Mouse (Mus musculus) macrophage (primary cell): Measurements from ENCODE around the gene Col4a1. TPM values are rescaled to one million over a fixed set of nuclear protein-coding genes. Genes with fewer than 3 reads are reported as not detected.

Experiments used
- H3K27ac ChIP-seq: fragments of 350-480 bp; formaldehyde crosslinking; 2 replicates; pipeline ENCODE4 v1.9.0; 2021
- H3K36me3 ChIP-seq: fragments of 350-480 bp; formaldehyde crosslinking; 2 replicates; pipeline ENCODE4 v1.9.0; 2021; ENCODE audit errors: inconsistent target
- H3K4me3 ChIP-seq: fragments of 350-480 bp; formaldehyde crosslinking; 2 replicates; pipeline ENCODE4 v1.9.0; 2021; ENCODE audit errors: inconsistent target
- H3K79me2 ChIP-seq: fragments of 350-480 bp; formaldehyde crosslinking; 2 replicates; pipeline ENCODE4 v1.9.0; 2021; ENCODE audit errors: inconsistent target
- WGBS: methylation state at CpG from one replicate; pipeline ENCODE4 v1.1.7; 2026; ENCODE audit warnings: inconsistent platforms; ENCODE audit not compliant: missing documents; 5-methylcytosine and 5-hydroxymethylcytosine counted together
- polyA plus RNA-seq: library from polyadenylated mRNA; stranded (reverse); fragments of 250-400 nt; gene quantifications from 3 replicates; pipeline ENCODE4 v1.2.4, GENCODE M21; 2018; ENCODE audit warnings: inconsistent platforms

The Col4a1 gene
- polyA plus RNA-seq, 1 experiment from 2014 or later: 0.39 TPM

DNA sequence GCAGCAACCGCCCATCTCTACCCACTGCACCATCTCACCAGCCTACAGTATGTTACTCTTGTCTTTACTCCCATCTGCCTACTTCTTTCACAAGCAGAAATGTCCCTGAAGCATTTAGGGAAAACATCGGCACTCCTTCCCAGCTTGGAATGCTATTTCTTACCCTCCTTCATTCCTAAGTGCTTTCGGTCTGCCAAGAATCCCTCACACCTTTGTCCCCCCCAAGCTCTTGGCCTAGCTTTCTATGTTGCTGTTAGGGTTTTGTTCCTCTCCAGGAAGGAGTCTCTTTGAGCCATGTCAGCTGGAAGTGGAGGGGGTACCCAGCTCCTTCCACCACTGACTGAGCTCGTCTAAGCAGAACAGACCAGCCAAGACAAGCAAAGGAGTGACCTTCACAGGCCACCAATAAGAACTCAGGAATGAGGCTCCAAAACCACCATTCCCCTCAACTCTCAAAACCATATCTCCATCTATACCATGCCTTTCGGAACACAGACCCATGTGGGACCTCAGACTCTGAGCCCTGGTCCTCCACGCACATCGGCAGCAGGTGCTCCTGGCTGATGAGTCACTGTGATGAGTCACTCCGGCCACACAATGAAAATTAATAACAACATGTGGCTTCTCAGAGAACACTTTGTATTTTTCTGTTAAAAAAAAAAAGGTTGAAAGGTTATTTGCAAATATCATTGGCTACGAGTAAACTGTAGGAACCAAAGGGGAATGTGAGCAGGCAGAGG, 156.9 kb downstream of the Col4a1 start:
- Histone ChIP-seq H3K27ac (no peak overlapping the region), H3K36me3 (no peaks in the 10 kb centered on the region), H3K4me3 (no peak overlapping the region), H3K79me2 (no peaks in the 10 kb centered on the region)
- 90% methylated on average over 9 of the region's 9 CpGs for WGBS

GRCm38 (mm10) chr8:11150268-11150667, 162.4 kb downstream of the Col4a1 start:
- no peaks in the 10 kb centered on the region for H3K36me3 ChIP-seq
- WGBS: 86% methylated on average over 3 of the region's 3 CpGs

DNA sequence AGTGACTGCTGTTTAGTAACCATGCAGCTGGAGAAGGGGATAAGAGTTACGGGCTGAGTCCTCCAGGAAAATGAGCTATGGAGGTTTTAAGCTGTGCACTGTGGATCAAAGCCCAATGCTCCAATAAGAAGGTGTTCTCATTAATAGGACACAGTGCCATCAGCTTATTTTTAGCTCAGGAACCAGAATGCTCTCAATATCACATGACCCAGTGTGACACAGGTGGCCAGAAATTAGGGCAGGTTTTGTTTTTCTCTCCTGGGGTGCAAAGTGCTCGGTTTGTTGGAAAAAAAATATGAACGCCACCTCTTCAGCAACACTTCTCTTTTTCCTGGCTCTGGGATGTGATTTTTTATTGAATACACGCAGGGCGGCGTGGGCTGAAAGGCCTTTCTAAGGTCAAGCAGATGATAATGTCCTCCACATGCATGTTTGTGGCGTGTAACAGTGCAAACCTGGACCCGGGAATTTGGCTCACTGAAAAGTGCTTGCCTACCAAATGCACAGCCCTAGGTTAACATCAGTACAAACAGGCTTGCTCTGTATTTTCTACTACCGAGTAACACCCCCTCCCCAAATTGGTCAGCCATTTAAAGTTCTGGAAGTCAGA, 163.3 kb downstream of the Col4a1 start:
- Histone ChIP-seq H3K4me3 (no peak overlapping the region), H3K36me3 (no peaks in the 10 kb centered on the region), H3K79me2 (no peaks in the 10 kb centered on the region), H3K27ac (no peak overlapping the region)
- WGBS: 92% methylated on average over 9 of the region's 9 CpGs

More at GRCm38 (mm10) chr8:11150268-11150667, 162.4 kb downstream of the Col4a1 start:
- no peak overlapping the region for H3K4me3 ChIP-seq
- no peak overlapping the region for H3K27ac ChIP-seq
- H3K79me2 ChIP-seq: no peaks in the 10 kb centered on the region

GRCm38 (mm10) chr8:11148797-11149196, 163.8 kb downstream of the Col4a1 start:
- WGBS: 93% methylated on average over 8 of the region's 8 CpGs
- no peak overlapping the region for H3K27ac ChIP-seq
- no peak overlapping the region for H3K4me3 ChIP-seq
- H3K36me3 ChIP-seq: no peaks in the 10 kb centered on the region
- H3K79me2 ChIP-seq: no peaks in the 10 kb centered on the region

Other genes starting within 250 kb of the Col4a1 start
- 0.16 to 0.59 TPM (median 0.19 TPM) in 3 replicates for gene Col4a2, start within 50 bp of the Col4a1 start, polyA plus RNA-seq
- gene Rab20, start 165.9 kb upstream of the Col4a1 start, polyA plus RNA-seq: 31.9 to 52.1 TPM (median 35.7 TPM) in 3 replicates
- 30.7 to 40.1 TPM (median 32.9 TPM) in 3 replicates for gene Naxd, start 184.7 kb upstream of the Col4a1 start, polyA plus RNA-seq
- 9.9 to 20.4 TPM (median 18.1 TPM) in 3 replicates for gene Cars2, start 238.0 kb upstream of the Col4a1 start, polyA plus RNA-seq
- 20.1 to 29.4 TPM (median 21.5 TPM) in 3 replicates for gene Ing1, start 242.7 kb upstream of the Col4a1 start, polyA plus RNA-seq